9 mouse cellular contexts compared by ENCODE assay signal in genomic region chr4:123227707-123228106, GRCm38 (mm10). TPM values are rescaled to one million over a fixed set of nuclear protein-coding genes. Genes with fewer than 3 reads are reported as not detected.
A peak's percentile ranks its signal among the peaks of the same experiment; 100 is the strongest.
DNase-seq lines count a peak whose midpoint lies in the region; ATAC-seq lines count a peak whose summit lies in the region.
"Had no signal": no experiment of that assay in that cellular context is flagged by ENCODE, and none has a peak within 500 bp of the region (broad histone marks: within the 10 kb centered on the region; RNA-seq: fewer than 3 reads in every experiment).

No protein-coding gene starts in this region.

- H3K27me3 ChIP-seq in midbrain, embryonic 10.5 days (ENCODE audit: low read depth, poor library complexity, severe bottlenecking) = peaks cover 39% of the 10 kb centered on the region
- 0 out of 2 replicates have a peak, but pooled peaks cover 2% of the 10 kb centered on the region for H3K27me3 ChIP-seq in midbrain, embryonic 16.5 days (ENCODE audit: control insufficient read depth, insufficient read depth, low read depth, low read length)
- H3K27me3 ChIP-seq in limb, embryonic 10.5 days (ENCODE audit: low read depth, poor library complexity, severe bottlenecking) = peaks cover 44% of the 10 kb centered on the region
- no peaks in the 10 kb centered on the region for H3K27me3 ChIP-seq in stomach, embryonic 16.5 days (ENCODE audit: control insufficient read depth, insufficient read depth, low read length)

- DNase-seq in cerebellum, postnatal 14 days = peak; percentile 34 to 49
- no peak for DNase-seq in cerebellum, adult 9-10 months
- no peak for DNase-seq in midbrain, embryonic 10.5 days (ENCODE audit: low spot score)
- DNase-seq in limb, embryonic 10.5 days (ENCODE audit: low spot score) = no peak
- no peak for DNase-seq in T-cell, adult 2 months (ENCODE audit: low spot score)
- no peak for DNase-seq in right cerebral cortex, adult 18-20 months

- H3K9ac ChIP-seq in midbrain, embryonic 16.5 days (ENCODE audit: low read depth, low read length) = no peak overlapping the region
- no peak overlapping the region for H3K9ac ChIP-seq in stomach, embryonic 16.5 days (ENCODE audit: low read length)
- H3K9ac ChIP-seq: liver, embryonic 12.5 days had no signal

- ATAC-seq in midbrain, embryonic 16.5 days = no peak
- ATAC-seq in stomach, embryonic 16.5 days (ENCODE audit: insufficient read depth, low FRiP score) = peak; percentile 75
- ATAC-seq: liver, embryonic 12.5 days had no signal

- H3K4me1 ChIP-seq in midbrain, embryonic 10.5 days = peaks cover 5% of the 10 kb centered on the region; the same call in 1 of the 2 replicates
- no peaks in the 10 kb centered on the region for H3K4me1 ChIP-seq in midbrain, embryonic 16.5 days (ENCODE audit: control insufficient read depth, insufficient read depth, low read length)
- peaks cover 33% of the 10 kb centered on the region for H3K4me1 ChIP-seq in limb, embryonic 10.5 days
- H3K4me1 ChIP-seq in stomach, embryonic 16.5 days (ENCODE audit: control insufficient read depth, insufficient read depth, low read length) = peaks cover 20% of the 10 kb centered on the region
- H3K4me1 ChIP-seq: liver, embryonic 12.5 days had no signal

- H3K27ac ChIP-seq in midbrain, embryonic 10.5 days (replicated peaks) = peak overlapping the region; percentile 23; the same call in 1 of the 2 replicates
- H3K27ac ChIP-seq in midbrain, embryonic 16.5 days (ENCODE audit: low read length) = no peak overlapping the region
- H3K27ac ChIP-seq in limb, embryonic 10.5 days = 0 out of 2 replicates have a peak overlapping the region, but pooled peaks have one; percentile 4
- H3K27ac ChIP-seq in stomach, embryonic 16.5 days (ENCODE audit: low read length) = peak overlapping the region; percentile 56
- H3K27ac ChIP-seq: liver, embryonic 12.5 days had no signal

- no peak overlapping the region for H3K4me2 ChIP-seq in midbrain, embryonic 16.5 days (ENCODE audit: low read length)
- H3K4me2 ChIP-seq in stomach, embryonic 16.5 days (ENCODE audit: low read depth, low read length) = no peak overlapping the region
- H3K4me2 ChIP-seq: liver, embryonic 12.5 days had no signal

- no peaks in the 10 kb centered on the region for H3K36me3 ChIP-seq in midbrain, embryonic 10.5 days
- no peaks in the 10 kb centered on the region for H3K36me3 ChIP-seq in midbrain, embryonic 16.5 days (ENCODE audit: control insufficient read depth, insufficient read depth, low read length)
- H3K36me3 ChIP-seq in limb, embryonic 10.5 days = no peaks in the 10 kb centered on the region
- no peaks in the 10 kb centered on the region for H3K36me3 ChIP-seq in stomach, embryonic 16.5 days (ENCODE audit: control insufficient read depth, insufficient read depth, low read length)
- H3K36me3 ChIP-seq: liver, embryonic 12.5 days had no signal

- 54% methylated on average over 4 of the region's 4 CpGs for WGBS in midbrain, embryonic 10.5 days
- 52% methylated on average over 4 of the region's 4 CpGs for WGBS in midbrain, embryonic 16.5 days
- 44% methylated on average over 4 of the region's 4 CpGs for WGBS in limb, embryonic 10.5 days
- WGBS in stomach, embryonic 16.5 days = 30% methylated on average over 4 of the region's 4 CpGs

- H3K9me3 ChIP-seq in midbrain, embryonic 10.5 days (replicated peaks) = no peaks in the 10 kb centered on the region
- H3K9me3 ChIP-seq in midbrain, embryonic 16.5 days (replicated peaks; ENCODE audit: control insufficient read depth, low read length, poor library complexity, severe bottlenecking) = no peaks in the 10 kb centered on the region
- H3K9me3 ChIP-seq in limb, embryonic 10.5 days (replicated peaks) = no peaks in the 10 kb centered on the region
- no peaks in the 10 kb centered on the region for H3K9me3 ChIP-seq in stomach, embryonic 16.5 days (replicated peaks; ENCODE audit: control insufficient read depth, low read length)
- H3K9me3 ChIP-seq: liver, embryonic 12.5 days had no signal

- H3K4me3 ChIP-seq in midbrain, embryonic 10.5 days = no peak overlapping the region
- H3K4me3 ChIP-seq in midbrain, embryonic 16.5 days (ENCODE audit: low read depth, low read length) = no peak overlapping the region
- H3K4me3 ChIP-seq in limb, embryonic 10.5 days = no peak overlapping the region
- no peak overlapping the region for H3K4me3 ChIP-seq in stomach, embryonic 16.5 days (replicated peaks; ENCODE audit: low read length)
- H3K4me3 ChIP-seq: liver, embryonic 12.5 days had no signal

RNA-seq across cellular contexts. Expression of gene Heyl, which starts 5.6 kb away (rescaled TPM):
- 8.0 and 9.8 TPM in 2 replicates for polyA plus RNA-seq in midbrain, embryonic 10.5 days (2016; fragmentation: Nextera tagmentation; extraction: Ambion mirVana)
- polyA plus RNA-seq in midbrain, embryonic 16.5 days (2015; fragmentation: Nextera tagmentation; extraction: Ambion mirVana) = 5.6 and 6.2 TPM in 2 replicates
- 1.8 and 2.2 TPM in 2 replicates for polyA plus RNA-seq in limb, embryonic 10.5 days (2016; fragmentation: Nextera tagmentation; extraction: Ambion mirVana)
- polyA plus RNA-seq in stomach, embryonic 16.5 days (2015; fragmentation: Nextera tagmentation; extraction: Ambion mirVana) = 18.5 and 21.3 TPM in 2 replicates

RNA-seq across cellular contexts. Expression of gene Nt5c1a, which starts 26.4 kb away (rescaled TPM):
- polyA plus RNA-seq in midbrain, embryonic 10.5 days (2016; fragmentation: Nextera tagmentation; extraction: Ambion mirVana) = not detected in 2 replicates
- polyA plus RNA-seq in midbrain, embryonic 16.5 days (2015; fragmentation: Nextera tagmentation; extraction: Ambion mirVana) = 0.15 and 0.17 TPM in 2 replicates
- not detected in 2 replicates for polyA plus RNA-seq in limb, embryonic 10.5 days (2016; fragmentation: Nextera tagmentation; extraction: Ambion mirVana)
- polyA plus RNA-seq in stomach, embryonic 16.5 days (2015; fragmentation: Nextera tagmentation; extraction: Ambion mirVana) = not detected in 2 replicates
- polyA plus RNA-seq: liver, embryonic 12.5 days had no signal

RNA-seq across cellular contexts. Expression of gene Pabpc4, which starts 34.4 kb away (rescaled TPM):
- 41.4 and 48.3 TPM in 2 replicates for polyA plus RNA-seq in midbrain, embryonic 10.5 days (2016; fragmentation: Nextera tagmentation; extraction: Ambion mirVana)
- polyA plus RNA-seq in midbrain, embryonic 16.5 days (2015; fragmentation: Nextera tagmentation; extraction: Ambion mirVana) = 28.1 and 29.5 TPM in 2 replicates
- 54.1 and 64.4 TPM in 2 replicates for polyA plus RNA-seq in limb, embryonic 10.5 days (2016; fragmentation: Nextera tagmentation; extraction: Ambion mirVana)
- polyA plus RNA-seq in stomach, embryonic 16.5 days (2015; fragmentation: Nextera tagmentation; extraction: Ambion mirVana) = 31.2 and 42.5 TPM in 2 replicates

RNA-seq across cellular contexts. Expression of gene Hpcal4, which starts 44.7 kb away (rescaled TPM):
- polyA plus RNA-seq in midbrain, embryonic 10.5 days (2016; fragmentation: Nextera tagmentation; extraction: Ambion mirVana) = 0.32 and 0.42 TPM in 2 replicates
- polyA plus RNA-seq in midbrain, embryonic 16.5 days (2015; fragmentation: Nextera tagmentation; extraction: Ambion mirVana) = 69.3 and 76.5 TPM in 2 replicates
- 0.28 and 0.48 TPM in 2 replicates for polyA plus RNA-seq in limb, embryonic 10.5 days (2016; fragmentation: Nextera tagmentation; extraction: Ambion mirVana)
- 3.8 and 4.2 TPM in 2 replicates for polyA plus RNA-seq in stomach, embryonic 16.5 days (2015; fragmentation: Nextera tagmentation; extraction: Ambion mirVana)

Comparison
In these comparisons a context has a peak if more than half of its experiments do, and no peak if none do; other contexts are left out.
1. DNase-seq: peak in cerebellum, postnatal 14 days (2 of 2); none in cerebellum, adult 9-10 months (single experiment), midbrain, embryonic 10.5 days (single experiment), limb, embryonic 10.5 days (single experiment), T-cell, adult 2 months (single experiment) and right cerebral cortex, adult 18-20 months (single experiment).